Mouse (Mus musculus) cortical plate, adult 2 months (tissue): ENCODE measurements around the gene Epha8.

Experiments
- CTCF ChIP-seq: fragments of 200-500 bp; IDR thresholded peaks from 2 replicates; pipeline ENCODE4 v1.5.1; 2011; ENCODE audit warnings: mild to moderate bottlenecking, control low read depth, low read length; ENCODE audit not compliant: insufficient read depth; ENCODE audit errors: extremely low read depth
- POLR2A ChIP-seq: fragments of 200-500 bp; IDR thresholded peaks from 2 replicates; pipeline ENCODE4 v1.6.1; 2011; ENCODE audit warnings: mild to moderate bottlenecking, low read length, control low read depth; ENCODE audit not compliant: insufficient read depth; ENCODE audit errors: extremely low read depth

- TF ChIP-seq POLR2A (no peak), CTCF (no peak)
Measured at GRCm38 (mm10) chr4:136889981-136890380, 66.6 kb downstream of the Epha8 start.
